Mouse (Mus musculus) adrenal gland, adult 2 months (tissue): Measurements from ENCODE around the gene Tmco5. TPM values are rescaled to one million over a fixed set of nuclear protein-coding genes. Genes with fewer than 3 reads are reported as not detected.
"Not testable (repeated sequence)": the region's sequence is repeated elsewhere in the genome, so short reads cannot be mapped to it uniquely, and the experiment has no call there.

Source experiments
- DNase-seq: peaks from one replicate; pipeline ENCODE4 v3.0.0; 2021
- polyA plus RNA-seq: library from polyadenylated mRNA; depleted of rRNA; stranded (reverse); fragments of >200 nt; gene quantifications from 2 replicates; pipeline ENCODE4 v1.2.3, GENCODE M21; 2012; rRNA removed
- total RNA-seq, 2 experiments: library from RNA; stranded (reverse); gene quantifications; 2 replicates each; pipeline ENCODE4 v1.2.3; 2021

Tmco5 gene
- total and polyA plus RNA-seq, 3 experiments, result not detected

DNA sequence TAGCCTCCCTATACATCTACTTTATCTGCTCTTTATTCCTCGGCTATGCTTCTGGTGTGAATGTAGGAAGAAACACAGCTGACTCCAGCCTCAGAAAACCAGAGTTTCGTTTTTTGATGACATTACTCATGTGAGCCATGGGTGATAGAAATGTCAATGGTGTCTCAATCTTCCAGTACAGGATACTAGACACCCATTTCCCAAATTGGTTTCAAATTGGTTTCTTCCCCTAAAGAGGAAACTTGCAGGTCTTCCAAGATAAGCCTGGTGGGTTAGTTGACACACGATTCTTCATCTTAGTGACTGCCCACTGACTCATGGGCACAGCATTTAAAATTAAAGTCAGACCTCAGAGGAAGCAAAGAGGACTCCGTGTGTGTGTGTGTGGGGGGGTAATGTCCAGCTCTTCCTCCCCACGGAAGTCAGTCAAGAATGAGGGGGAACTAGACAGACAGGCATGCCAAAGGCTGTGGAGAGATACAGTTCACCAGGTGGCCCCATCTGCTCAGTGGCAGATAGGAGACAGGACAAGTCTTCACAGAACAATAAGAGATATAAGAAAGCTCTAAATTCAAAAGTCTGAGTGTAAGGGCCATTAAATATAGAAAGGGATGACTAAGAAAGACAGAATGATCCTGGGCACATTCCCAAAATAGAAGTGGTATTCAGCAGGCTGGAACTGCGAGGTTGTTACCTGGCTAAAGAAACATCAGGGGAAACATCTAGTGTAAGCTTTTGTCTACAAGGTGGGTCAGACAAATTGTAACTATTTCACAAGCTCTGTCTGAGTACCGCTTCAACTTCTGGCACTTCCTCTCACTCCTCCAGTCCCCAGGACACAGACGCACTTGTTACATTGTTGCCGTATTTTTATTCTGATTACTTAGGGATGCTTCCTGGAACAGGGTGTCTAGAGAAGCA is 44.3 kb downstream of the Tmco5 start:
- no peak for DNase-seq

DNA sequence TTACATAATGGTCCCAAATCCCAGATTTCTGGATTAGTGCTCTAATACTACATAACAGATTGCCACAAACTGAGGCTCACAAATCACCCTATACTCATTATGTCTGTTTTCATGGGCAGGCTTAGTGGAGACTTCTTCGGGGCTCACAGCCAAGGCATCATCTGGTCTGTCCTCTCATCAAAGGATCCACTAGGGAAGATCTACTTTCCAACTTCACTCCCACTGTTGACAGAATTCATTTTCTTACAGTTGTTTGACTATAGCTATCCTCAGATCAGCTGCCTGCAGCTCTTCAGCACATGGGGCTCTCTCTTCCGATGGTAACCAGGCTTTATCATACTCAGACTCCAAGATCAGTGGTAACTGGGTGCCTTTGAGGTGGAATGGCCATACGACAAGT is 45.2 kb downstream of the Tmco5 start:
- DNase-seq, result no peak

DNA sequence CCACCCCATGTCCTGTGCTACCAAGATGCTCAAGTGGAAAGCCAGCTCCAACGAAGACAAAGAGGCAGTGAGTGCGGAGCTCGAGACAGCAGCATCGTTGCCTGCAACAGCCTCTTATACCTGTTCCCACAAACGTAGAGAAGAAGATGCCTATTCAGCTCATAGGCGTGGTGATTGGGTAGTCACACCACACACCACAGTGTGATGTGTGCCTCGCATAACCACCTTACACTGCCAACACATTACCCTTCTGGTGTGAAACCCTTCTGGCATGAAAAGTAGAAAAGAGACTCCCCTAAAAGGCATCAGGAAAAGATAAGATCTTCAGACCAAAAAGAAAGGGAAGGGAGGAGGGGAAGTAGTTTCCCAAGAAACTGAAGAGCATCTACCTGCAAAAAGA is 45.8 kb downstream of the Tmco5 start:
- no peak for DNase-seq

DNA sequence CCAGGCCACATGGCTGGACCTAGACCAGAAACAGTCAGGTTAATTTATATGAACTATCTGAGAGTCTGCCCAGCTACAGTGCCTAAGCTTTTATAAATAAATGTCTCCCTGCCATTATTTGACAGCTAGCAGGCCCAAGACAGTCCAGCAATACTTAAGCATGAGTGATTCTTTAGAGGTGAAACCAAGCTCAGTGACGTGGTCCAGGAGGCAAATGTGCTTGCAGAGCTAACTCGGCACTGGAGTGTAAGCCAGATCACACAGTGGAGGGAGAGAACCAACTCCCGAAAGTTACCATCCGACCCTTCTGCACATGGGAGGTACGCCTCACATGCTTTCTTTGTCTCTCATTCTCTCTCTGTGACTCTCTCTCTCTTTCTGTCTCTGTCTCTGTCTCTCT is 46.7 kb downstream of the Tmco5 start:
- no peak for DNase-seq

DNA sequence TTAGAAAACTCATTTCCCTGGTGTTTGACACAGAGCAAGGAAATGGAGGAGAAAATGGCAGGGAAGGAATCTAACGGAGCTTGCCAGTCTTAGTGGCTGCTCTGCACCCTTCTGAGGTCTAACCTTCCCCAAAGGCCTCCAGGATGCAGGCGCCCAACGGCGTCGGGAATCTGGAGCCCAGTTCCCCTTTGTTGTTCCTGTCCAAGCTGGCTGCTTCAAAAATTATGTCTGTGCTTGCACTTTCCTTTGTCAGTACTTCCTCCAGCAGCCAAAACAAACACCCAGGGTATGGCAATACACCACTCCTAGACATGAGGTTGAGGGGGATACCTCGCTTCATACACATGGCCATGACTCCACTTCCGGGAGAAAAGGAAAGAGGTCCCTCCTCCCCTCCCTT is 53.7 kb downstream of the Tmco5 start:
- DNase-seq, result peak; percentile 14

DNA sequence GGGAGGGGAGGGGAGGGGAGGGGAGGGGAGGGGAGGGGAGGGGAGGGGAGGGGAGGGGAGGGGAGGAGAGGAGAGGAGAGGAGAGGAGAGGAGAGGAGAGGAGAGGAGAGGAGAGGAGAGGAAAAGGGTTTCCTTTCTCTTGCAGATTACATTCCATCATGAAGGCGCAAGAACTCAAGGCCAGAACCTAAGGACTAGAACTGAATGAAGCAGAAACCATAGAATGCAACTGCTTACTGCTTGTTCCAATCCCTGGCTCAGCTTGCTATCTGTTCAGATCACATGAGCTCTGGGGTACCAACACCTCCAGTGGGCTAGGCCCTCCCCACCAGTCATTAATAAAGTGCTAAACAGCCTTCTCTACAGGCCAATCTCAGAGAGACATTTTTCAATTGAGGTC is 55.7 kb downstream of the Tmco5 start:
- not testable (repeated sequence) for DNase-seq

DNA sequence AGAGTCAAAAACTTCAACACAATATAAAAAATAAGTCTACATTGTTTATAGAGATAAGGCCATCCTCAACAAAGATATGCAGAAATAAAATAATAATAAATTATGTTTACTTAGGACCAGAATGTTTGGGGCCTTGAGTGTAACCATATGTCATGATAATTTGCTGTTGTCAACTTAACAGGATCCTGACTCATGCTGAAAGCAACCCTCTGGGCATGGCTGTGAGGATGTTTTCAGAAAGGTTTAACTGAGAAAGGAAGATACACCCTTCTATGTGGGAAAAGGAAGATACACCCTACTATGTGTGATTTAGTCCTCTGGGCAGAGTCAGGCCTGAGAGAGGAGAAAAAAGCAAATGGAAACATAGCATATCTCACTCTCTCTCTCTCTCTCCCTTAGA is 56.3 kb downstream of the Tmco5 start:
- peak; percentile 41 for DNase-seq

DNA sequence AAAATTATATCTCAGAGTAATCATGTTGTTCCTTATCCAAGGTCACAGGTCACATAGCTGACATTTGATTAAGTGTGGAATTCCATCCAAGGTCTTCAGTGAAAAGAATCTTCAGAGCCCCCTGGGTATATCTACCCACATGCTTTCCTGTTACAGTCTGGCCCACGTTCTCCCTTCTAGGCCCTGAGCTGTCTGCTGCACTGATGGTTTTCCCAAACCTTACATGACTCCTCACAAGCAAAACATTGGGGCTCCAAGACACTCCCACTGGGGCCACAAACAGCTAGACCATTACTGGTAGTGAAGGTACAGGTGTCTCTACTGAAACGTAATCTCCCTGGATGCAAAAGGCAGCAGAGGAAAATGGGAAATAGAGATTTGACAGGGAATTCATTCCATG is 57.9 kb downstream of the Tmco5 start:
- DNase-seq, result peak; percentile 39

DNA sequence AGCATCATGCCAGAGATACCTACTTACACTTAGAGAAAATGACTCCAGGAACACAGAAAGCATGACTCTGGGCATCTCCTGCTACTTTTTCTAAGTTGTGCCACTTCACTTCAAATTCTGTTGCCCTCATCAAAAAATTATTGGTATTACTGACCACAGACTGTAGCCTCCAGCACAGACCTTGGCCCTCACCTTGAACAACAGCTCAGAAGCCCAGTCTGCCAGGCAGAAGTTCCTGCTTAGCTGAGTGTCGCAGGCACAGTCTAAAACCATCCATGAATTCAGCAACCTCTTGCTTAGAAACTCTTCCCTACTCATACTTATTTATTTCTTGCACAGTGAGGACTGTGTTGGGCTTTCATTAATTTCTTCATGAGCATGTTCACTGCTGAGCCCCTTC is 58.7 kb downstream of the Tmco5 start:
- DNase-seq, result peak; percentile 73

DNA sequence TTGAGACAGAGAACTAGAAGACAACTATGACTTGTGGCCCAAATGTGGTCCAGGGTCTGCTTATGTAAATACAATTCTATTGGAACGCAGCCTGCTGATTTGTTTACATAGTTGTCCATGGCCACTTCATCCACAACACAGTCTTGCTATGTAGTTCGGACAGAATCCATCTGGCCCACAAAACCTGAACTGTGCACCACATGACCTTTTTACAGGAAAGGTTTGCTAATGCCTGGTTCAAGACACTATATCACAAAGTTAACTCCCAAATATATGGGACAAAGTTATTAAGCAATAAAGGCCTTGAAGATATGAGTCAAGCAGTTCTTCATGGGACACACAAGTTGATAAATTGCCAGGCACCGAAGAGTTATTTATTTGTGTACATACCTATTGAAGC is 63.3 kb downstream of the Tmco5 start:
- DNase-seq, result no peak

Other genes starting within 250 kb of the Tmco5 start
- gene Spred1, start 242.7 kb downstream of the Tmco5 start, total RNA-seq, result 100 to 1,000 TPM in 1 of 2 experiments, 10 to 100 TPM in 1; 58.3 to 113 TPM
- gene Spred1, start 242.7 kb downstream of the Tmco5 start, polyA plus RNA-seq, result 11.3 and 22.6 TPM in 2 replicates